Mouse (Mus musculus) C2C12 (cell line): ENCODE measurements around the gene Mpg.

Experiments used
- CEBPB ChIP-seq: IDR thresholded peaks from one replicate; pipeline ENCODE4 v1.6.1; 2011; ENCODE audit warnings: low read depth, mild to moderate bottlenecking, control low read depth, moderate library complexity
- CTCF ChIP-seq: IDR thresholded peaks from one replicate; pipeline ENCODE4 v1.5.1; 2011; ENCODE audit not compliant: control insufficient read depth, insufficient read depth, insufficient read length
- FOSL1 ChIP-seq: IDR thresholded peaks from one replicate; pipeline ENCODE4 v1.8.0; 2011; ENCODE audit warnings: mild to moderate bottlenecking, low read length; ENCODE audit not compliant: poor library complexity, insufficient read depth, severe bottlenecking
- MAX ChIP-seq: IDR thresholded peaks from one replicate; pipeline ENCODE4 v1.6.1; 2011; ENCODE audit warnings: mild to moderate bottlenecking, control low read depth
- MYOD1 ChIP-seq: IDR thresholded peaks from one replicate; pipeline ENCODE4 v1.6.1; 2011; ENCODE audit warnings: low read depth; ENCODE audit not compliant: control insufficient read depth, insufficient read length
- MYOG ChIP-seq: IDR thresholded peaks from one replicate; pipeline ENCODE4 v1.6.1; 2011; ENCODE audit not compliant: control insufficient read depth, insufficient read length; ENCODE audit errors: extremely low read depth
- USF1 ChIP-seq: IDR thresholded peaks from one replicate; pipeline ENCODE4 v1.6.1; 2011; ENCODE audit warnings: low read depth, mild to moderate bottlenecking, control low read depth, moderate library complexity

DNA sequence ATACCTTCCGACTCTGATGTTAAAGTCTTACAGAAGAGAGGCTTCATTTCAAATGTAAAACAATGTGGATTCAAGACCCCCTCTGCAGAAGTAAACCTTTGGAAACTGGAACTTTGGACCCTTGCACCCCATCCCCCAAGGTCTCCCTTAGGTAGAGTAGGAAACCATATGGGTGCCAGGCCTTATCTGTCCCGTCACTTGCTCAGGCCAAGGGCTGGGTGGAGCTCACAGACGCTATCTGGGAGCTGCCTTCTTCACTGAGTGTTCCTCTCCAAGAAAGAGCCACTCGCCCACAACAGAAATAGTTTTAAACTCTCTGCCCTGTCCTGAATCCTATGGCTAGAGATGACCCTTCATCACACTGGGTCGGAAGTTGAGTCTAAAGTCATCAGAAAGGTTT is 42.6 kb downstream of the Mpg start:
- TF ChIP-seq MYOD1 (no peak), CTCF (no peak), FOSL1 (no peak), MYOG (no peak), USF1 (no peak), MAX (no peak), CEBPB (no peak)
